Mouse (Mus musculus) adrenal gland, postnatal 25 days (tissue): ENCODE results near the gene Slc1a2. TPM values are rescaled to one million over a fixed set of nuclear protein-coding genes. Genes with fewer than 3 reads are reported as not detected.

ENCODE experiments used
- DNase-seq: peaks from one replicate; pipeline ENCODE4 v3.0.0; 2021; ENCODE audit warnings: mixed read lengths
- total RNA-seq: library from RNA; stranded (reverse); gene quantifications from 2 replicates; pipeline ENCODE4 v1.2.3, GENCODE M21; 2021

The Slc1a2 gene
- total RNA-seq, 1 experiment from 2014 or later = 0.06 TPM

GRCm38 (mm10) chr2:102815289-102815809 lies 156.9 kb downstream of the Slc1a2 start:
- DNase-seq = no peak

DNA sequence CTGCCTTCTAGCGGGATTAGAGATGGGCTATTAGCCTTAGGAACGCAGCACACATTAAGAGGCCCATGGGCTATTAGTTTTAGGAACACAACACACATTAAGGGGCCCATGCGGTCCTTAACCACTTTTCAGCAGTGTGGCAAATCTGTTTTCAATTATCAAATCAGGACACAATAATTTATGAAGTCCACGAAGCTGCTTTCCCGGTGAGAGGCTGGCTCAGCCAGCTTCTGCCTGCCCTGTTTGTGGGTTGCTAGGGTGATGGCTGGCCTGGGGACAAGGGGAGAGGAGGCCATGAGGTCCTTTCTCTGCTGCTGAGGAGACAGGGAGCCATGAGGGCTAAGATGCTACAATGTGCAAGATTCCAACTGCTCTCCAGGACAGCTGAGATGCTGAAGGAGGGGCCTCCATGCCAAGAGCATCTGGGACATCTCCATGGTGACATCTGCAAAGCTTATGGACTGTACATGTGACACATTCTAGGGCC lies 161.8 kb downstream of the Slc1a2 start:
- DNase-seq = no peak

DNA sequence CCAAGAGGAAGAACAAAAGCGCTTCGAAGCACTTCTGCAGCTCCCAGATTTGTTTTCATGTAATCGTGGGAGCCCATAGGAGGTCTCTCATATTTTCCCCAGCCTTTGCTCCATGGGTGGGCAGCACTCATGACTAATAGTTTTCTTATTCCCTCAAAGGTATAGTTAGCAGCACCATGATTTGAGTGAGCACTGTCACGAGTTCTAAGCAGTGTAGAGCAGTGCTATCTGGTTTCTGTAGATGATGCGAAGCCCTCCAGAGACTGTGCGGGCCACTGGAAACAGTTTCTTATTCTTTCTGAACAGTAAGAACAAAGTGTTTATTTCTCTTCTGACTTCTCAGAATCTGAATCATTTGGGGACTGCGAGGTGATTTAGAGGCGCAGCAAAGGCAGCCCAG lies 162.3 kb downstream of the Slc1a2 start:
- DNase-seq = no peak

- DNase-seq = no peak
Measured at GRCm38 (mm10) chr2:102822036-102822435, 163.6 kb downstream of the Slc1a2 start.

DNA sequence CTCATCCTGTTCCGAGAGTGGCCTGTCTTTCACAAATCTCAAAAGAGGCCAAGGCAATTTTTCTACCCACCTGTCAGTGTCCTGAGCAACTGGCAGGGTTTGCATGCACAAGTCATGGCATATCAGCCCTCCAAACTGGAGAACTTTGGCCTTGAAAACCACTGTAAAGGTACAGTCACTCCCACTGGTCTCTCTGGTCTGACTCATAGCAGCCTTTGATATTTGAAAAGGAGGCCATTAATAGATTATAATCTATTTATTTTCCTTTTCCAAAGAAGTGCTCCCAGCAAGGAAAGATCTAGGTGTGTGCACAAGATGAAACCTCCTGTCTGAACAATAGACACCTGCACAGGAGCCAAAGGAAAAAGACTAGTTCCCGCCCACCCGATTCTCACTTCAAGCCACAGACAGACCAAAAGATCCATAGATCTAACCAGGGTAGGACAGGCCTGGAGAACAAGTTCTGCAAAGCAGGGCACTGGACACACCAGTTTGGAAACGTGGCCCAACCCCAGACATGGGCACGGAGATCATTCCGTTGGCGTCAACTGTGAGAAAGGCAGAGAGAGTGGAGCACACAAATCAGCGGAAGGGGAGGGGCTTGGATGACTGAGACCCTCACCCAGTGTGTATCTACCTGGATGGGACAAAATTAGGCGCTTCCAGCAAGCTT lies 167.6 kb downstream of the Slc1a2 start:
- DNase-seq = no peak

GRCm38 (mm10) chr2:102827841-102828240 lies 169.4 kb downstream of the Slc1a2 start:
- DNase-seq = no peak

GRCm38 (mm10) chr2:102828381-102828780 lies 169.9 kb downstream of the Slc1a2 start:
- peak; percentile 12 for DNase-seq

DNA sequence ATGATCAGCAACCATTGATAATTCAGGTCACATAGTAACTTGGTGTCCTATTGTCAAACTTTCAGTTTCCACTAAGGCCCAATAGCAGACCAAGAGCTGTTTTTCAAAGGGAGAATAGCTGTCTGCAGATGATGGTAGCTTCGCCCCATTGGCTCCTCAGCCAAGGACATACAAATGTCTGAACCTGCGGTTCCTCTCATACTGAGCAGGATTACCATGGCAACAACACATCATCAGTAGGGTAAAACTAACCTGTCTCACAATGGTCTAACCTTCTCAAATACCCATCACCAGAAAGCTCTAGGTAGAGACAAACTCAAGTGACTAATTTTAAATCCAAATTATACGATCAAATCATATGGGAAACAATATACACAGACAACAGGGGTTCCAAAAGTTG lies 170.7 kb downstream of the Slc1a2 start:
- peak; percentile 66 for DNase-seq

DNA sequence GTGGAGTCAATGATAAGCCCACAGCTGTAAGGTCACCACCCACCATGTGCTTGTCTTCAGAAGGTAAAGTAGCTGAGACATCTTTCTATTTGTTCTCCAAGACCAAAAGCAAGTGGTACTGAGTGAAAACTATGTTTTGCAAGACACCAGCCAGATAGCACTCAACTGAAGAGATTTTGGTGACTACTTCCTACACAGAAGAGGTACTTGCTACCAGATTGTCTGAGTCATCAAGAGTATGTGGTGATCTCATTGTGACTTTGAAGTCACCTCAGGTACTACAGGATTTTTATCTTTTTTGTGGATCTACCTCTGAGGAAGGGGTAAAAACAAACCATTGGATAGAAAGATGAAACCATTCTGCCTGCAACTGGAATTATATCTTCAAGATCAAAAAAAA lies 173.1 kb downstream of the Slc1a2 start:
- DNase-seq = no peak

GRCm38 (mm10) chr2:102838179-102838578 lies 179.7 kb downstream of the Slc1a2 start:
- no peak for DNase-seq

Other genes with a start within 250 kb of the Slc1a2 start
- gene Fjx1, start 206.2 kb upstream of the Slc1a2 start, total RNA-seq = 0.52 and 0.86 TPM in 2 replicates
- 0.86 and 1.4 TPM in 2 replicates for gene Pamr1, start 108.6 kb upstream of the Slc1a2 start, total RNA-seq
- gene Cd44, start 243.0 kb downstream of the Slc1a2 start, total RNA-seq = 38.5 and 76.1 TPM in 2 replicates